Mouse (Mus musculus) lung, embryonic 15.5 days (tissue): ENCODE measurements around the gene Gpld1. TPM values are rescaled to one million over a fixed set of nuclear protein-coding genes. Genes with fewer than 3 reads are reported as not detected.

ENCODE experiments used
- ATAC-seq: fragments of 200-750 bp; cut with Nextera tagmentation; 2 replicates; pipeline ENCODE4 v1.8.0; 2017; ENCODE audit warnings: moderate number of reproducible peaks, borderline replicate concordance; ENCODE audit not compliant: low FRiP score, low TSS enrichment; ENCODE audit errors: extremely low read depth
- H3K27ac ChIP-seq: fragments of 300-500 bp; sonication (generic); 2 replicates; pipeline ENCODE4 v1.5.1; 2015; ENCODE audit warnings: moderate library complexity, mild to moderate bottlenecking, inconsistent platforms
- H3K27me3 ChIP-seq: fragments of 300-500 bp; sonication (generic); 2 replicates; pipeline ENCODE4 v1.6.1; 2015; ENCODE audit warnings: inconsistent platforms
- H3K36me3 ChIP-seq: fragments of 300-500 bp; sonication (generic); 2 replicates; pipeline ENCODE4 v1.6.1; 2015; ENCODE audit warnings: inconsistent platforms
- H3K4me1 ChIP-seq: fragments of 300-500 bp; sonication (generic); 2 replicates; pipeline ENCODE4 v1.6.1; 2015; ENCODE audit warnings: inconsistent platforms
- H3K4me2 ChIP-seq: fragments of 300-500 bp; sonication (generic); 2 replicates; pipeline ENCODE4 v1.6.1; 2015; ENCODE audit warnings: inconsistent platforms, mild to moderate bottlenecking, moderate library complexity
- H3K4me3 ChIP-seq: fragments of 300-500 bp; sonication (generic); 2 replicates; pipeline ENCODE4 v1.5.1; 2015; ENCODE audit warnings: mild to moderate bottlenecking, inconsistent platforms
- H3K9ac ChIP-seq: fragments of 300-500 bp; sonication (generic); 2 replicates; pipeline ENCODE4 v1.6.1; 2015; ENCODE audit warnings: inconsistent platforms
- H3K9me3 ChIP-seq: fragments of 300-500 bp; sonication (generic); 2 replicates; pipeline ENCODE4 v1.6.1; 2016; ENCODE audit warnings: inconsistent platforms
- WGBS: fragments of 180-500 bp; shearing (Covaris S2); methylation state at CpG from one replicate; pipeline ENCODE4 v1.1.7; 2015; 5-methylcytosine and 5-hydroxymethylcytosine counted together
- polyA plus RNA-seq: library from polyadenylated mRNA; unstranded; fragments of >200 nt; fragmentation: Nextera tagmentation; extraction: Ambion mirVana; gene quantifications from 2 replicates; pipeline ENCODE4 v1.2.1, GENCODE M21; 2015

Gpld1 gene
- polyA plus RNA-seq, 1 experiment from 2014 or later, result 1.9 TPM

DNA sequence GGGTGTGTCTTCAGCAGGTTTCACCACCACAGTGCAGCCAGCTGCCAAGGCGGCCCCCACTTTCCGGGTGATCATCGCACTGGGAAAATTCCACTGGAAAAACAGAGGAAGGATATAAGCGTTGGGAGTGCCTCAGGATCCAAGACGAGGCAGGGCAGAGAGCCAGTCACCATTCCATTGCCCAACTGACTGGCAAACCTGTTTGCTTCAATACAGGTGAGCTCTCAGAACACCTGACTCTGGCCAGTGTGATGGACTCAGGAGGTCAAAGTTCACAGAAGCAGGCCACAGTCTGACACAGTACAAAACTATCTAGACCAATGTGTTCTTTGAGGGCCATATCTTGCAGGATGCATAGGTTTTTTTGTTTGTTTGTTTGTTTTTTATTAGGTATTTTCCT is 19.0 kb upstream of the Gpld1 start:
- WGBS, result 89% methylated on average over 5 of the region's 5 CpGs

DNA sequence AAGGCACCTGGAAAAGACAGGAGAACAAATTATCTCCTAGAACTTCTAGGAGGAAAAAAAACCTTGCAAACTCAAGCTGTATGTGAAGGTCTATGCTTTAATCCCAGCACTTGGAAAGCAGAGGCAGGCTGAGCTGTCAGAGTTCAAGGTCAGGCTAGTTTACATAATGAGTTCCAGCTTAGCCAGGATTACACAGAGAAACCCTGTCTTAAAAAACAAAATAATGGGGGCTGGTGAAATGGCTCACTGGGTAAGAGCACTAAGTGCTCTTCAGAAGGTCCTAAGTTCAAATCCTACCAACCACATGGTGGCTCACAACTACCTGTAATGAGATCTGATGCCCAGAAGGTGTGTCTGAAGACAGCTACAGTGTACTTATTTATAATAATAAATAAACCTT is 12.4 kb upstream of the Gpld1 start:
- Histone ChIP-seq H3K36me3 (0 out of 2 replicates have a peak, but pooled peaks cover 6% of the 10 kb centered on the region), H3K9me3 (no peaks in the 10 kb centered on the region), H3K9ac (no peak overlapping the region), H3K4me3 (no peak overlapping the region), H3K27me3 (no peaks in the 10 kb centered on the region), H3K4me1 (no peaks in the 10 kb centered on the region), H3K4me2 (no peak overlapping the region), H3K27ac (no peak overlapping the region)
- no peak for ATAC-seq

More for the DNA sequence above, 19.0 kb upstream of the Gpld1 start:
- no peak for ATAC-seq
- Histone ChIP-seq H3K36me3 (peaks cover 25% of the 10 kb centered on the region; the same call in 1 of the 2 replicates), H3K9ac (no peak overlapping the region), H3K27me3 (no peaks in the 10 kb centered on the region), H3K27ac (no peak overlapping the region), H3K9me3 (no peaks in the 10 kb centered on the region), H3K4me2 (no peak overlapping the region), H3K4me1 (no peaks in the 10 kb centered on the region), H3K4me3 (no peak overlapping the region)

DNA sequence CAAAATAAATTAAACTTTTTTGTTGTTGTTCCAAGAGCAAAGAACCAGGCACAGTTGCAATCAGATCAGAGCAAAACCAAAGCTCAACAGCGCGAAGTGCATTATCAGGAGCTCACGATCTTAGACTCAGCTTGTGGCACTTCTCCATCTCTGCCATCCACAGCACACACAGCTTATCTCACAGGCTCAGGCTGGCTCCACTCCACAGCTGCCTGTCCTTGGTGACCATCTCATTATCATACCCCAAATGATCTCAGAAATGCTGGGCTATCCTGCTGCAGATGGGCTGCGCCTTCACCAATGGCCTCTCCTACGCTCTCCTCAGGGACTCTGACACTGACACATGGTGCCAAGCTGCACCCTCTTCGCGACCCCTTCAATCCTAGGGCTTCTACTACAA is 9.8 kb upstream of the Gpld1 start:
- no peak overlapping the region for H3K4me3 ChIP-seq
- H3K36me3 ChIP-seq, result no peaks in the 10 kb centered on the region
- WGBS, result 90% methylated on average over 7 of the region's 7 CpGs
- peaks cover 4% of the 10 kb centered on the region for H3K4me1 ChIP-seq
- H3K9ac ChIP-seq, result no peak overlapping the region
- no peaks in the 10 kb centered on the region for H3K9me3 ChIP-seq
- ATAC-seq, result no peak
- no peak overlapping the region for H3K4me2 ChIP-seq
- H3K27me3 ChIP-seq, result no peaks in the 10 kb centered on the region
- no peak overlapping the region for H3K27ac ChIP-seq

DNA sequence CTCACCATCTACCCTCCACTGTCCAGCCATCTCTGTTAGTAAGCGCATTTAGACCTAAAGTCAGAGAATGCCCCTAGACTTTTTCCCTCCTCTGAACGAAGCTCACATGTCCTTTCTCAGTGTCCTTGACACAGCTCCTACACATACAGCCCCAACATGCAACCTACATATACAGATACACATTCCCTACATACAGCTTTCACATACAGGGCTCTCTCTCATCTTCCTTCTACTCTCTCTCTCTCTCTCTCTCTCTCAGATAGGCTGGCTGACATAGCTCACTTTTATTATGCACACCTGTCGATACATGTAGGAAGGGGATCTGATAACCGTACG is 6.2 kb upstream of the Gpld1 start:
- peak overlapping the region; percentile 84 for H3K4me2 ChIP-seq
- WGBS, result 33% methylated on average over 5 of the region's 5 CpGs
- H3K4me1 ChIP-seq, result peaks cover 9% of the 10 kb centered on the region
- no peaks in the 10 kb centered on the region for H3K27me3 ChIP-seq
- peak overlapping the region; percentile 88 for H3K9ac ChIP-seq
- peak overlapping the region; percentile 90 for H3K4me3 ChIP-seq
- no peak overlapping the region for H3K27ac ChIP-seq
- ATAC-seq, result 0 out of 2 replicates have a peak, but pooled peaks have one; percentile 7
- H3K36me3 ChIP-seq, result no peaks in the 10 kb centered on the region
- H3K9me3 ChIP-seq, result no peaks in the 10 kb centered on the region

DNA sequence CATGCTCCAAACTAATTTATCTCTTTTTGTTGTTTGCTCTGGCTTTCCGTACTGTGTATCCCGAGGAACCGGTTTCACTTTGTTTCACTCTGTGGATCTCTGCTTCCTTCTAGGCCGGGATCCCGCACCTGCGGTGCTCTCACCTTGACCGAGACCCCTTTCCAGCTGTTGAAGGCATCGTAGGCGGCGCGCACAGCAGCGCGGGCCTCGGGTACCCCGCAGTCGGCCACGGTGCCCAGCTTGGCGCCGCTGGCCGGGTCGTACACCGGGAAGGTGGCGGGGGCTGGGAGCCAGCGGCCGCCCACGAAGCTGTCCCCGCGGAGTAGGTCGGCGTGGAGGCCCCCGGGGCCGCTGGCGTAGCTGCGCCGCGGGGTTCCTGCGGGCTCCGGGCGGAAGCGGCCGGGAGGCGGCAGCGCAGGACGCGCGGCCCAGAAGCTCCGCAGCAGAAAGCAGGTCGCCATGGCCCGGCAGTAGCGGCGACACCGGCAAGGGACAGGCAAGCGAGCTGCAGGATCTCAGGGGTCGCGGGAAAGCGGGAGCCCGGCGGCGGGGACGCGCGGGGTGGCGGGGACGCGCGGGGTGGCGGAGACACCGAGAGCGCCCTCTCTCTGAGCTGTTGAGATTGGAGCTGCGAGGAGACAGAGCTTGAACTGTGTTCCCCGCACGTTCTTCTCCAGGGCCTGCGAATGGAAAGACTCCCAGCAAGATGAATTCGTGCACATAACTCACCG is 5.7 kb upstream of the Gpld1 start, which contains the start of gene Aldh5a1:
Gene Aldh5a1 (minus strand): TSS at position 554 of the 731 bp plus-strand sequence.
- H3K27me3 ChIP-seq, result no peaks in the 10 kb centered on the region
- 1% methylated on average over 70 of the region's 75 CpGs for WGBS
- no peaks in the 10 kb centered on the region for H3K36me3 ChIP-seq
- no peaks in the 10 kb centered on the region for H3K9me3 ChIP-seq
- ATAC-seq, result peak; percentile 81
- peak within 1 kb of the TSS; percentile 90 for H3K4me3 ChIP-seq
- H3K4me2 ChIP-seq, result peak within 1 kb of the TSS; percentile 84
- peak within 1 kb of the TSS; percentile 88 for H3K9ac ChIP-seq
- peaks cover 9% of the 10 kb centered on the region for H3K4me1 ChIP-seq
- peak within 1 kb of the TSS; percentile 80 for H3K27ac ChIP-seq

DNA sequence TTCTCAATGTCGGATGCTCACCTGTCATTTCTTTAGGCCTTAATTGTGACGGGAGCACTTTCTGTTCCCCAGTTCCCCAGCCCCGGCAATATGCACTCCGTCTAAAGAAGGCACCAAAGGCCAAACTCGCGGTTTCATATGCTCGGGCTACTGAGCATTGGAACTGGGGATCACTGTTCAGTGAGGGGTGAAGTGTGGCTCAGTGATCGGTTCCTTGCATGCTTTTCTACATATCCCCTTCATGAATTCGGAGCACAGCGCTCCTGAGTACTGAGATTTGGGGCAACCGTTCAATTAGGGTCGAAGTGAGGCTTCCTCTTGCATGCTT is 5.1 kb upstream of the Gpld1 start:
- no peaks in the 10 kb centered on the region for H3K27me3 ChIP-seq
- peaks cover 9% of the 10 kb centered on the region for H3K4me1 ChIP-seq
- H3K9me3 ChIP-seq, result no peaks in the 10 kb centered on the region
- H3K27ac ChIP-seq, result peak overlapping the region; percentile 80; the same call in 1 of the 2 replicates
- H3K4me2 ChIP-seq, result peak overlapping the region; percentile 84
- no peaks in the 10 kb centered on the region for H3K36me3 ChIP-seq
- H3K9ac ChIP-seq, result peak overlapping the region; percentile 88
- peak overlapping the region; percentile 90 for H3K4me3 ChIP-seq
- 16% methylated on average over 12 of the region's 12 CpGs for WGBS
- ATAC-seq, result peak; percentile 8; the same call in 1 of the 2 replicates

DNA sequence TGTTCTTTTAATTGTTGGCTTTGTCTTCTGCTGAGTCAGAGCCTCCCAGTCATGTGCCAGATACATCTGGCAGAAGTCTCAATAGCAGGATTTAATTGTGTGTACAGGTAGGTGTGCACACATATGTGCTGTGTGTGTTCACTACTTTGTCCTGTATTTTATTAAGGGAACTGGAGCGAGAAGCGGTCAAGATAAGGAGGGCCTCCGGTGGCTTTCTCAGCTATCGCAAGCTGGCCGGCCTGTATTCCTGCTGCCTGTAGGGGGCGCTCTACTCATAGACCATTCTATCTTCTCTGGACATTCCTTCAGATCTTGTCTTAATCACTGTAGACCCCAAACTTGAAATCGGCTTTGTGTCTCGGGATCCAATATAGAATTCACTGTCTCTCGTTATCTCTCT is 4.3 kb upstream of the Gpld1 start:
- H3K27me3 ChIP-seq, result no peaks in the 10 kb centered on the region
- no peak overlapping the region for H3K27ac ChIP-seq
- H3K36me3 ChIP-seq, result no peaks in the 10 kb centered on the region
- peak overlapping the region; percentile 84; the same call in 1 of the 2 replicates for H3K4me2 ChIP-seq
- no peak for ATAC-seq
- H3K4me3 ChIP-seq, result no peak overlapping the region
- 35% methylated on average over 9 of the region's 9 CpGs for WGBS
- no peaks in the 10 kb centered on the region for H3K9me3 ChIP-seq
- no peak overlapping the region for H3K9ac ChIP-seq
- peaks cover 9% of the 10 kb centered on the region for H3K4me1 ChIP-seq

DNA sequence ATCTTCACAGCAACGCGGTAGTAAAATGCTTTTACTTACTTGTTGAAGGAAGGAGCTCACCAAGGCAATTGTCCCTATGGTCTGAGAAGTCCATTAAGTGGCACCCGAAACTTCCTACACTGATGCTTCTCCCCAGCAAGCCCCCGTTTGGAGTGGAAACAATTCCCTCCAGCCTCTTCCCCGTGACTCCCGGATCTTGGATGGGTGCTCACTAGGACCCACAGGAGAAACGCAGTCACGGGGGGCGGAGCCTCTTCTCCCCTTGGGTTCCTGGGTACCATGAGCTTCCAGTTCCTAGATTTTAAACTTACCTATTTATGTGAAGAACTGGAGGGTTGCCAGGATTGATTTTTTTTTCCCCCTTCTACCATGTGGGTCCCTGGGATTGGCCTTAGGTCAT is 3.5 kb upstream of the Gpld1 start:
- ATAC-seq, result no peak
- H3K27ac ChIP-seq, result no peak overlapping the region
- H3K27me3 ChIP-seq, result no peaks in the 10 kb centered on the region
- no peaks in the 10 kb centered on the region for H3K9me3 ChIP-seq
- H3K4me2 ChIP-seq, result no peak overlapping the region
- H3K4me1 ChIP-seq, result peaks cover 9% of the 10 kb centered on the region
- no peak overlapping the region for H3K4me3 ChIP-seq
- no peaks in the 10 kb centered on the region for H3K36me3 ChIP-seq
- H3K9ac ChIP-seq, result no peak overlapping the region
- WGBS, result 81% methylated on average over 9 of the region's 9 CpGs

DNA sequence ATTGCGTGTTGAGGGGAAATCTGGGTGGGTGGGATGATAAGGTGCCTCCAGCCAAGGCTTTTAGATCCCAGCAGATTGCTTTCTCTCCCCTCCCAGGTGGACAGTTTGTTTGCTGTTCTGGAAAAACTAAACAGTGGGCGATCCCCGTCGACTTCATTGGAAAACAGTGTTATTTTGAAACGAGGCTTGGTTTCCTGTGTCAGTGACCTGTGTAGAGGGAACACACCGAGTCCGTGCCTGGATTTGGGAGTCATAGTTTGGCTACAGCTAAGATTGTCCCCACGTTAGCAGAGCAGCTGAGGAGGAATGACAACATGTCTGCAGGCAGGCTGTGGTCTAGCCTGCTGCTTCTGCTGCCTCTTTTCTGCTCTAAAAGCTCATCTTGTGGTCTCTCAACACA is 351 bp downstream of the Gpld1 start:
- Histone ChIP-seq H3K36me3 (no peaks in the 10 kb centered on the region), H3K4me1 (peaks cover 4% of the 10 kb centered on the region; the same call in 1 of the 2 replicates), H3K4me2 (no peak overlapping the region), H3K9ac (no peak overlapping the region), H3K9me3 (no peaks in the 10 kb centered on the region), H3K27me3 (no peaks in the 10 kb centered on the region), H3K27ac (no peak overlapping the region), H3K4me3 (no peak overlapping the region)
- no peak for ATAC-seq
- 54% methylated on average over 8 of the region's 8 CpGs for WGBS

DNA sequence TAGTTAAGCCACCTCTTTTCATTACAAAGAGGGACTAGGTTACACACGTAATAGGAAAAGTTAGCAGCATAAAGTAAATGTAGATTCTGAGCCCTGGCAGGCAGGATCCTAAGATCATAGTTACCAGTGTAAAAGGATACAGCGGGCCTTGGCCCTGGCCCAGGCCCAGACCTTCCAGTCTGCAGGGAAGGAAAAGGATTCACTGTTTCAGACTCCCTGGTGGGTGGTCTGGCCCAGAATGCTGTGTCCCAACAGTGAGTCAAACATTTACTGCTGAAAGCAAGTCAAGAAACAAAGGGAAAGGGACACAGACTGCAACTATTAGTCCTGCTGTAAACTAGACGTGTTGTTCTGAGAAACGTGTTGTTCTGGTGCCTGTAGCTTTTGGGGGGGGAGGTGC is 2.6 kb downstream of the Gpld1 start:
- Histone ChIP-seq H3K4me1 (peaks cover 8% of the 10 kb centered on the region; the same call in 1 of the 2 replicates), H3K27me3 (no peaks in the 10 kb centered on the region), H3K36me3 (no peaks in the 10 kb centered on the region), H3K4me3 (no peak overlapping the region), H3K9ac (no peak overlapping the region), H3K9me3 (no peaks in the 10 kb centered on the region), H3K27ac (peak overlapping the region; percentile 58), H3K4me2 (no peak overlapping the region)
- 15% methylated on average over 4 of the region's 4 CpGs for WGBS
- peak; percentile 87 for ATAC-seq

DNA sequence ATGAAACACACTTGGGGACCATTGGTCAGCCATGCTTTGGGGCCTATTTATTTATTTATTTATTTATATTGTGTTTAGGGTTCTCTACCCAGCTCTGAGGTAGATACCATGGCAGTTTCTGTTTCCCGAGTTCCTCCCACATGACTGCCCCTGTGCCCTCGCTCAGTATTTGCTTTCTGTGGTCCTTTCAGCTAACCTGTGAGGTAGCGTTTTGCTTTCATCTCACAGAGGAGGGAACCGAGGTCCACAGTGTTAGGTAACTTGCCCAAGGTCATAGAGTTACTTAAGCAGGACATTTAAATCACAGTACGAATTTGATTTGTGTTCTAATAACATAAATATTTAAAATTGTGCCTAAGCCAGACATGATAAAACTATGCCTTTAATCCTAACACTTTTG is 4.2 kb downstream of the Gpld1 start:
- no peak for ATAC-seq
- Histone ChIP-seq H3K27me3 (no peaks in the 10 kb centered on the region), H3K27ac (no peak overlapping the region), H3K4me3 (no peak overlapping the region), H3K9me3 (no peaks in the 10 kb centered on the region), H3K9ac (no peak overlapping the region), H3K4me2 (no peak overlapping the region), H3K4me1 (peaks cover 15% of the 10 kb centered on the region; the same call in 1 of the 2 replicates), H3K36me3 (no peaks in the 10 kb centered on the region)
- WGBS, result 58% methylated on average over 5 of the region's 5 CpGs

DNA sequence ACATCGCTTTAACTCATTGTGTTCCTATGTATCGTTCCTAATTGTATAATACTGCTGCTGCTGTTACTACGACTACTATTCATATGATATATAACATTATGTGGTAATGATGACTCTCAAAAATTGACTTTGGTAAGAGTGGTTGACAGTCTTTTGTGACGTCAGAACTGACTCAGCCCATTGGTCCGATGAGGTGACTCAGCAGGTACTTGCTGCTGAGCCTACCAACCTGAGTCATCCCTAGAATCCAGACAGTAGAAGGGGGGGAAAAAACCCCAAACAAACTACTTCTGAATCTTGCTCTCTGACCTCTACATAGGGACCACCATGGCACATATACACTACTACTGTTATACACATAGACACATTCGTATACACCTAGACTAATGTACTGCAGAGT is 5.9 kb downstream of the Gpld1 start:
- Histone ChIP-seq H3K4me2 (no peak overlapping the region), H3K36me3 (no peaks in the 10 kb centered on the region), H3K27ac (no peak overlapping the region), H3K27me3 (no peaks in the 10 kb centered on the region), H3K9ac (no peak overlapping the region), H3K9me3 (no peaks in the 10 kb centered on the region), H3K4me3 (no peak overlapping the region), H3K4me1 (peaks cover 22% of the 10 kb centered on the region; the same call in 1 of the 2 replicates)
- WGBS, result 88% methylated on average over 6 of the region's 6 CpGs
- ATAC-seq, result no peak
